Mouse (Mus musculus) layer of hippocampus, postnatal 36 days (tissue): ENCODE measurements at regions not wholly inside any gene's neighbourhood (a gene's known extent, or its start where the extent isn't known, plus 50 kb on each side); places are given as distances from the start of the nearest gene placed in this dataset.

Experiments
- DNase-seq, 2 experiments: peaks; one replicate each; pipeline ENCODE4 v3.0.0; 2022

GRCm38 (mm10) chr9:47909051-47909450, 252.8 kb upstream of the Nxpe4 start:
- no peak for DNase-seq

- peak; percentile 54 to 65 for DNase-seq
Measured at GRCm38 (mm10) chr9:47910501-47910906, 251.3 kb upstream of the Nxpe4 start.

- no peak for DNase-seq
Measured at GRCm38 (mm10) chr9:47912823-47913222, 249.0 kb upstream of the Nxpe4 start.

GRCm38 (mm10) chr9:47935299-47935698, 226.5 kb upstream of the Nxpe4 start:
- DNase-seq = no peak

- DNase-seq = no peak
Measured at GRCm38 (mm10) chr9:47935957-47936457, 225.8 kb upstream of the Nxpe4 start.

- DNase-seq = no peak
Measured at GRCm38 (mm10) chr9:47938941-47939710, 222.7 kb upstream of the Nxpe4 start.

GRCm38 (mm10) chr9:47942761-47943583, 218.9 kb upstream of the Nxpe4 start:
- peak; percentile 64 to 65 for DNase-seq

- DNase-seq = no peak
Measured at GRCm38 (mm10) chr9:47946226-47946625, 215.6 kb upstream of the Nxpe4 start.

GRCm38 (mm10) chr9:47957881-47958280, 203.9 kb upstream of the Nxpe4 start:
- no peak for DNase-seq

GRCm38 (mm10) chr9:47958861-47959260, 203.0 kb upstream of the Nxpe4 start:
- no peak for DNase-seq

GRCm38 (mm10) chr9:47961176-47961575, 200.6 kb upstream of the Nxpe4 start:
- no peak for DNase-seq

- no peak for DNase-seq
Measured at GRCm38 (mm10) chr9:47962161-47962560, 199.7 kb upstream of the Nxpe4 start.

GRCm38 (mm10) chr9:47962589-47962988, 199.2 kb upstream of the Nxpe4 start:
- no peak for DNase-seq

GRCm38 (mm10) chr9:47973130-47973529, 188.7 kb upstream of the Nxpe4 start:
- no peak for DNase-seq

- no peak for DNase-seq
Measured at GRCm38 (mm10) chr9:47985356-47986111, 176.3 kb upstream of the Nxpe4 start.

- no peak for DNase-seq
Measured at GRCm38 (mm10) chr9:47987266-47987665, 174.6 kb upstream of the Nxpe4 start.

- DNase-seq = no peak
Measured at GRCm38 (mm10) chr9:47994671-47995070, 167.2 kb upstream of the Nxpe4 start.

- peak in 1 of 2 experiments; percentile 6 for DNase-seq
Measured at GRCm38 (mm10) chr9:47999632-48000031, 162.2 kb upstream of the Nxpe4 start.

- no peak for DNase-seq
Measured at GRCm38 (mm10) chr9:48029021-48029420, 132.8 kb upstream of the Nxpe4 start.

GRCm38 (mm10) chr9:48030839-48031238, 131.0 kb upstream of the Nxpe4 start:
- no peak for DNase-seq

- DNase-seq = no peak
Measured at GRCm38 (mm10) chr9:48035959-48036358, 125.9 kb upstream of the Nxpe4 start.

- DNase-seq = no peak
Measured at GRCm38 (mm10) chr9:48044826-48045225, 117.0 kb upstream of the Nxpe4 start.

- DNase-seq = peak; percentile 28 to 46
Measured at GRCm38 (mm10) chr9:48047846-48048245, 114.0 kb upstream of the Nxpe4 start.
